Mouse (Mus musculus) lung, embryonic 16.5 days (tissue): ENCODE measurements around the gene Ube2u. TPM values are rescaled to one million over a fixed set of nuclear protein-coding genes. Genes with fewer than 3 reads are reported as not detected.
"Not testable (repeated sequence)": the region's sequence is repeated elsewhere in the genome, so short reads cannot be mapped to it uniquely, and the experiment has no call there.

Experiments
- ATAC-seq: fragments of 200-750 bp; cut with Nextera tagmentation; 2 replicates; pipeline ENCODE4 v1.8.0; 2017; ENCODE audit warnings: low read depth, mild to moderate bottlenecking, moderate library complexity
- H3K27ac ChIP-seq: fragments of 300-500 bp; sonication (generic); 2 replicates; pipeline ENCODE4 v1.5.1; 2014; ENCODE audit warnings: mild to moderate bottlenecking, control low read depth, low read length
- H3K27me3 ChIP-seq: fragments of 300-500 bp; sonication (generic); 2 replicates; pipeline ENCODE4 v1.6.1; 2014; ENCODE audit warnings: low read depth, low read length, mixed read lengths; ENCODE audit not compliant: control insufficient read depth, insufficient read depth
- H3K36me3 ChIP-seq: fragments of 300-500 bp; sonication (generic); 2 replicates; pipeline ENCODE4 v1.6.1; 2014; ENCODE audit warnings: low read length; ENCODE audit not compliant: control insufficient read depth, insufficient read depth
- H3K4me1 ChIP-seq: fragments of 300-500 bp; sonication (generic); replicated peaks from 2 replicates; pipeline ENCODE4 v1.6.1; 2014; ENCODE audit warnings: low read length, mixed read lengths; ENCODE audit not compliant: control insufficient read depth, insufficient read depth
- H3K4me2 ChIP-seq: fragments of 300-500 bp; sonication (generic); 2 replicates; pipeline ENCODE4 v1.6.1; 2014; ENCODE audit warnings: low read depth, low read length, control low read depth
- H3K4me3 ChIP-seq: fragments of 300-500 bp; sonication (generic); 2 replicates; pipeline ENCODE4 v1.5.1; 2014; ENCODE audit warnings: mild to moderate bottlenecking, low read length, control low read depth
- H3K9ac ChIP-seq: fragments of 300-500 bp; sonication (generic); 2 replicates; pipeline ENCODE4 v1.6.1; 2014; ENCODE audit warnings: low read length, control low read depth
- H3K9me3 ChIP-seq: fragments of 300-500 bp; sonication (generic); 2 replicates; pipeline ENCODE4 v1.6.1; 2016; ENCODE audit warnings: low read length; ENCODE audit not compliant: control insufficient read depth
- WGBS: fragments of 180-500 bp; shearing (Covaris S2); extraction: QIAGEN DNeasy Blood & Tissue Kit; methylation state at CpG from one replicate; pipeline ENCODE4 v1.1.7; 2014; 5-methylcytosine and 5-hydroxymethylcytosine counted together
- polyA plus RNA-seq: library from polyadenylated mRNA; unstranded; fragments of >200 nt; fragmentation: Nextera tagmentation; extraction: Ambion mirVana; gene quantifications from 2 replicates; pipeline ENCODE4 v1.2.1, GENCODE M21; 2015

Gene Ube2u
- polyA plus RNA-seq, 1 experiment from 2014 or later = 0.67 TPM

- WGBS = 83% methylated on average over 1 of the region's 1 CpGs
- Histone ChIP-seq H3K4me2 (no peak overlapping the region), H3K4me1 (no peaks in the 10 kb centered on the region), H3K27me3 (no peaks in the 10 kb centered on the region), H3K9ac (no peak overlapping the region), H3K27ac (no peak overlapping the region), H3K4me3 (no peak overlapping the region), H3K9me3 (no peaks in the 10 kb centered on the region), H3K36me3 (no peaks in the 10 kb centered on the region)
- ATAC-seq = no peak
These were observed 17.9 kb downstream of the Ube2u start for GRCm38 (mm10) chr4:100496521-100496920.

- no peaks in the 10 kb centered on the region for H3K9me3 ChIP-seq
- no peak overlapping the region for H3K9ac ChIP-seq
- ATAC-seq = no peak
- H3K4me2 ChIP-seq = no peak overlapping the region
- no peaks in the 10 kb centered on the region for H3K36me3 ChIP-seq
- no peak overlapping the region for H3K4me3 ChIP-seq
- 44% methylated on average over 6 of the region's 6 CpGs for WGBS
- no peaks in the 10 kb centered on the region for H3K27me3 ChIP-seq
- H3K4me1 ChIP-seq = no peaks in the 10 kb centered on the region
- no peak overlapping the region for H3K27ac ChIP-seq
These were observed 19.5 kb downstream of the Ube2u start for GRCm38 (mm10) chr4:100498192-100498591.

GRCm38 (mm10) chr4:100499037-100499601, 20.5 kb downstream of the Ube2u start:
- not testable (repeated sequence) for H3K4me1 ChIP-seq, ATAC-seq, H3K27me3 ChIP-seq, H3K9ac ChIP-seq, H3K36me3 ChIP-seq, H3K4me2 ChIP-seq, H3K27ac ChIP-seq, H3K4me3 ChIP-seq, H3K9me3 ChIP-seq
- 75% methylated on average over 7 of the region's 7 CpGs for WGBS

- no peak overlapping the region for H3K9ac ChIP-seq
- ATAC-seq = no peak
- H3K36me3 ChIP-seq = no peaks in the 10 kb centered on the region
- 71% methylated on average over 2 of the region's 2 CpGs for WGBS
- H3K9me3 ChIP-seq = no peaks in the 10 kb centered on the region
- no peaks in the 10 kb centered on the region for H3K4me1 ChIP-seq
- no peak overlapping the region for H3K4me3 ChIP-seq
- H3K27me3 ChIP-seq = no peaks in the 10 kb centered on the region
- no peak overlapping the region for H3K27ac ChIP-seq
- no peak overlapping the region for H3K4me2 ChIP-seq
These were observed 24.7 kb downstream of the Ube2u start for GRCm38 (mm10) chr4:100503337-100503736.

- Histone ChIP-seq H3K4me2 (no peak overlapping the region), H3K27me3 (no peaks in the 10 kb centered on the region), H3K9ac (no peak overlapping the region), H3K4me1 (no peaks in the 10 kb centered on the region), H3K4me3 (no peak overlapping the region), H3K27ac (no peak overlapping the region), H3K36me3 (no peaks in the 10 kb centered on the region), H3K9me3 (no peaks in the 10 kb centered on the region)
- 74% methylated on average over 2 of the region's 2 CpGs for WGBS
- no peak for ATAC-seq
These were observed 39.0 kb downstream of the Ube2u start for GRCm38 (mm10) chr4:100517646-100518045.

GRCm38 (mm10) chr4:100522534-100522933, 43.9 kb downstream of the Ube2u start:
- no peak for ATAC-seq
- no peaks in the 10 kb centered on the region for H3K36me3 ChIP-seq
- H3K9me3 ChIP-seq = no peaks in the 10 kb centered on the region
- H3K4me1 ChIP-seq = peaks cover 6% of the 10 kb centered on the region
- H3K9ac ChIP-seq = no peak overlapping the region
- H3K27me3 ChIP-seq = no peaks in the 10 kb centered on the region
- WGBS = 51% methylated on average over 6 of the region's 6 CpGs
- H3K27ac ChIP-seq = no peak overlapping the region
- H3K4me3 ChIP-seq = no peak overlapping the region
- H3K4me2 ChIP-seq = no peak overlapping the region

GRCm38 (mm10) chr4:100524741-100525140, 46.1 kb downstream of the Ube2u start:
- Histone ChIP-seq H3K9me3 (no peaks in the 10 kb centered on the region), H3K27ac (no peak overlapping the region), H3K36me3 (no peaks in the 10 kb centered on the region), H3K4me2 (no peak overlapping the region), H3K4me3 (no peak overlapping the region), H3K4me1 (peaks cover 9% of the 10 kb centered on the region), H3K9ac (no peak overlapping the region), H3K27me3 (no peaks in the 10 kb centered on the region)
- no peak for ATAC-seq
- WGBS = 53% methylated on average over 4 of the region's 4 CpGs

GRCm38 (mm10) chr4:100526296-100526695, 47.6 kb downstream of the Ube2u start:
- H3K4me2 ChIP-seq = no peak overlapping the region
- H3K9ac ChIP-seq = no peak overlapping the region
- no peaks in the 10 kb centered on the region for H3K9me3 ChIP-seq
- 39% methylated on average over 6 of the region's 6 CpGs for WGBS
- H3K4me3 ChIP-seq = no peak overlapping the region
- H3K4me1 ChIP-seq = peaks cover 9% of the 10 kb centered on the region
- no peaks in the 10 kb centered on the region for H3K27me3 ChIP-seq
- H3K36me3 ChIP-seq = no peaks in the 10 kb centered on the region
- no peak for ATAC-seq
- H3K27ac ChIP-seq = no peak overlapping the region

- H3K27ac ChIP-seq = no peak overlapping the region
- H3K9me3 ChIP-seq = no peaks in the 10 kb centered on the region
- peak overlapping the region; percentile 40 for H3K4me3 ChIP-seq
- H3K4me1 ChIP-seq = peaks cover 9% of the 10 kb centered on the region
- H3K9ac ChIP-seq = peak overlapping the region; percentile 54
- no peaks in the 10 kb centered on the region for H3K36me3 ChIP-seq
- 9% methylated on average over 3 of the region's 3 CpGs for WGBS
- ATAC-seq = peak; percentile 61
- H3K4me2 ChIP-seq = peak overlapping the region; percentile 64
- H3K27me3 ChIP-seq = no peaks in the 10 kb centered on the region
These were observed 48.4 kb downstream of the Ube2u start for GRCm38 (mm10) chr4:100527086-100527485.

GRCm38 (mm10) chr4:100527554-100528001, 48.9 kb downstream of the Ube2u start:
- peaks cover 9% of the 10 kb centered on the region for H3K4me1 ChIP-seq
- H3K9me3 ChIP-seq = no peaks in the 10 kb centered on the region
- H3K4me3 ChIP-seq = peak overlapping the region; percentile 40
- ATAC-seq = peak; percentile 88
- H3K27me3 ChIP-seq = no peaks in the 10 kb centered on the region
- no peak overlapping the region for H3K27ac ChIP-seq
- peak overlapping the region; percentile 64 for H3K4me2 ChIP-seq
- peak overlapping the region; percentile 54 for H3K9ac ChIP-seq
- WGBS = 9% methylated on average over 15 of the region's 15 CpGs
- no peaks in the 10 kb centered on the region for H3K36me3 ChIP-seq
